Mouse (Mus musculus): ENCODE results near the gene Svop. TPM values are rescaled to one million over a fixed set of nuclear protein-coding genes. Genes with fewer than 3 reads are reported as not detected.
A peak's percentile ranks its signal among the peaks of the same experiment; 100 is the strongest.

The Svop gene
- total RNA-seq, 4 experiments from 2014 or later, result 160 to 171 (median 163) TPM

DNA sequence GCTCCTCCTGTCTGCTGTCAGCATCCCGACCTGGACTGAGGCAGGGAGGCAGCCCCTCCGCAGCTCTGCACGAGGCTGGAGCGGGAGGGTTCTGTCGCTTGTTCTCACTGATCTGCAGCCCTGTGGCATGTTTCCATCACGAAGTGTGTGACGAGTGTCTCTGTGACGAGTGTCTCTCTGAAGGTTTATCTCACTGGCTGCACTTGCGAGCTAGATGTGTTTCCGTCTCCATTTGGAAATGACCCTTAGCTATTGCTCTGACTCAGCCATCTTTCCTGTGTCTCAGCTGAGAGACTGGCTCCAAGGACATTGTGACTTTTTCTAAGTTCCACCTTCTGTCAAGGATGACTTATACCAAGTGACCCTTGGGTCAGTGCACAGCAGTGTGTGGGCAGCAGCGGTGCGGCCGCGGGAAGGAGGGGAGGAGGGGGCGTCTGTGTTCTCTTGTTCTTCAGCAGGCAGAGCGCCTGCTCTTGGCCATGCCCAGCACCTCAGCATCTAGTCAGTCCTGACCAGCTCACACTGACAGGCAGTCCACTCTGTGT, 15.1 kb upstream of the Svop start:
- DNase-seq (ENCODE audit: low spot score in 2 of 2), result no peak

DNA sequence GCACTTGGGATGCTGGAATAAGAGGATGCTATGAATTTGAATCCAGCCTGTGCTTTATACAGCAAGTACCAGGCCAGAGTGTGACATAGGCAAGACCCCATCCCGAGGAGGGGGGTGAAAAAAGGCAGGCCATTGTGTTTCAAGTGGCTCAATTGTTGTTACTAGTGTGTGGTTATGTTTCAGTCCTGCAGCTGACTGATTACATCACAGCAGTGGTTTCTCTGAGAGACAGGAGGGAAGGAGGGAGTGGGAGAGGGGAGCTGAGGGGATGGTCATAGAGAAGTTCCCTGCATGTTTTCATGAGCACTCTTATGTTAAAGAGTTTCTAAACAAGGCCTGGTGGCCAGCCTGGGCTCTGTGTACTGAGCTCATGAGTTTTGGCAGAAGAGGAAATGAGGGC, 11.4 kb upstream of the Svop start:
- DNase-seq (ENCODE audit: low spot score in 2 of 2), result peak in 1 of 2 experiments; percentile 57

DNA sequence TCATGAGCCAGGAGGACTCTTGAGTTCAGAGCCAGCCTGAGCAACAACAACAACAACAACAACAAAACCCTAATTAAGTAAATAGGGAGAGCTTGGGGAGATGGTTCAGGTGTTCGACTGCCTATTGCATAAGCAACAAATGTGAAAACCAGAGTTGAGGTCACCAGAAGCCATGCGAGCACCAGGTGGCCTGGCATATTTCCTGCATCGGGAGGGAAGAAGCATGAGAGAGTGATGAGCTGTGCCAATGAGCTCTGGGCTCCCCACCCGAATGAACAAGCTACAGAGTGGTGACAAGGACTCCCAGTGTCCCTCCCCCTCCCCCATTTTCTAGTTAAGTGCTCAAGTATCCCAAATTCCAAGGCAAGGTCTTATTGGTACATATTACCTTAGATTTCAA, 10.5 kb upstream of the Svop start:
- DNase-seq (ENCODE audit: low spot score in 2 of 2), result no peak

DNA sequence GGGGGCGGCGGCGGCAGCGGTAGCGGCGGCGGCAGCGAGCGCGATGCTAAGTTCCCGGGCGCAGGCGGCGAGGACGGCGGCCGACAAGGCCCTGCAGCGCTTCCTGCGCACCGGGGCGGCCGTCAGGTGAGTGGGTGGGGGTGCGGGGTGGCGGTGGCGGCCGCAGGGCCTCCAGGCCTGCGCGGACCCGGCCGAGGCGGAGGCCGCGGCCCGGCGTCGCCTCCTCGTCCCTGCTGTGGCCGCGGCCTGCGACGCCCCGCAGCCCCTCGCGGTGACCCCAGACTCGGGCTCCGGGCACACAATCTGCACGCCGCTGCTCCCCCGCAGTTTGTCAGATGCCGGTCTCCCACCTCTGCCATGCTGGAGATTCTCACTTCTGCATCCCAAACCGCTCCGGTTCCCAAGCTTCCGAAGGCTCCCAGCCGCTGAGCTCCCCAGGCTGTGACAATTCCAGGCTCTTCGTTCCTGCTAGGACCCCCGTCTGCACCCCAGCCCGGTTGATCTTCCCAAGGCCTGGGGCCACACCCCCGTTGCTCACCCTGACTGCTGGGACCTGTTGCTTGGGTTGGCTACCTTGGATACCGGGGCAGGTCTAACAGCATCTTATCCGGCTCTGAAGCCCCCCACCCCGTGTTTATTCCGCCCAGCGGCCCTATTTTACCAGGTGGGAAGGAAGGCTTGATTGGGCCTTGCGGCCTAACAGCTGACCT, 9.2 kb upstream of the Svop start:
- no peak for DNase-seq (ENCODE audit: low spot score in 2 of 2)

DNA sequence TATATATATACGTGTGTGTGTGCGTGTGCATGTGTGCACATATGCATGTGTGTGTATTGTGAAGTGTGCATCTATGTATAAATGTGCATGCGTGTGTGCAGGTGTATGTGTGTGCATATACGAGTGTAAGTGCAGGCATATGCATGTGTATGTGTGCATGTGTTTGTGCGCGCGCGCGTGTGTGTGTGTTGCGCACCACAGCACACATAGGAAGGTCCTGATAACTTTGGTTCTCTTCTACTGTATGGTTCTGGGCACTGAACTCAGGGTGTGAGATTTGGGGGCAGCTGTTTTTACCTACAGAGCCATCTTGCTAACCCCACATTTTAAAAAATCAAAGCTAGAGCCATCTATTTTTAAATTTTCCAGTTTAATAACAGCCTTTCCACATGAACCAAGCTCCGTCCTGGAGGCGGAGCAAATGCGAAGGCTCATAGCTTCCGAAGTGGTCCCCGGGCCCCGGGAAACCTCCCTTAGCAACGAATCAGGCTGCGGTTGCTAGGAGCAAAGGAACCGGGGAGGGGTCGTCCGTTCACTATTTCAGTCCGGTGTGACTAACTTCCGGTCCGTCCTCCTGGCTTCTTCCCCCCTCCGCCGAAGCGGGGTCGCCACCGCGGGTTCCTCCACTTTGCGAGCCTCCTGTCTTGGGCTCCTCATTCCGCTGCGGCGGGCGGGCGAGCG, 8.5 kb upstream of the Svop start:
- DNase-seq (ENCODE audit: low spot score in 2 of 2), result peak; percentile 91 to 98

DNA sequence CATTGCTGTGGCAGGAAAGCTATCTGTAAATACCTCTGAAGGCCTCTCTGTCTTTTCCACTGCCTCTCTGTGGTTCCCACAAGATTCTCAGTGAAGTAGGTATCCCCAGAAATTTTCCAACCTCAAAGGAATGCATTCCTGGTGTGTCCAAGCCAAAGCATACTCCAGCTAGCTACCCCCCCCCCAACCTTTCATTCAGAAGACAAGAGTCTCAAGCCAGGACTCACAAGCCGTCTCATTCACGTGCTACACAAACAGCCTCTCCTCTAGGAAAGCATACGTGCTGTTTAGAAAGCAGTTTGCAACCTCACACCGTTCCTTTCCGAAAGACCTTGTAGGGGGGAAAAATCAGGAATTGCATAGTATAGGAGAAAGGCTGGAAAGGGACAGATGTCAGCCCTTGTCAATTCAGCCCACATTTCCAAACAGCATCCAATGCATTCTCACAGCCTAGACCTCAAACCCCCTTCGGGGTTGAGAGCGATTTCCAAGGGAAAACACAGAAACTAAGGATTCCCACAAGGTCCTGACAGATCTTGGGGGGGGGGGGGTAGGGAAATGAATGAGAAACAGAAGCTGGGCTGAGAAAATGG, 853 bp downstream of the Svop start:
- no peak for DNase-seq (ENCODE audit: low spot score in 2 of 2)

DNA sequence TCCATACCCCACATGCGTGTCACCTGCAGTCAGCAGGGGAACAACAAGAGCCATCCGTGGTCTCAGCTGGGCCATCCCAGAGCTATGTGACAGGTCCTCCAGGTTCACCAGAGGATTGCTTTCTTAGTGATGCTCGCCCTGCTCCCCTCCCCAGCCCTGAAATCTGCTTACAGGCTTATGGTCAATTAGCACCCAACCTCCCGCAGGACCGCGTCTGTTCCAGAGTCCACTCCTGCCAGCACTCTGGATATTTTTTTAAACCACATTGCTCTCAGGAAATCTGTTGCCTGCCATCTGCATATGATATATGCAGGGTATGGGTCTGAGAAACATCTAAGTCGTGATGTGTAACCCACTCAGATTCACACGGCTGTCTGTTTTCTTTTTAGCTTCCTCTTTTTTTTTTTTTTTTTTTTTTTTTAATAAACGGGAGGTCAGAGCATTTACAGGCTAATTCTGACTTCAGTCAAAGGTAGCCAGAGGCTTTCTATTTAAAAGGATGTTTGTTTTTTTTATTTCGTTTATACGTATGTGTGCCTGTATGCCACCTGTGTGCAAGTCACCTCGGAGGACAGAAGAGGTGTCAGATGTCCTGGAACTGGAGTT, 3.4 kb downstream of the Svop start:
- peak in 1 of 2 experiments; percentile 58 for DNase-seq (ENCODE audit: low spot score in 2 of 2)

DNA sequence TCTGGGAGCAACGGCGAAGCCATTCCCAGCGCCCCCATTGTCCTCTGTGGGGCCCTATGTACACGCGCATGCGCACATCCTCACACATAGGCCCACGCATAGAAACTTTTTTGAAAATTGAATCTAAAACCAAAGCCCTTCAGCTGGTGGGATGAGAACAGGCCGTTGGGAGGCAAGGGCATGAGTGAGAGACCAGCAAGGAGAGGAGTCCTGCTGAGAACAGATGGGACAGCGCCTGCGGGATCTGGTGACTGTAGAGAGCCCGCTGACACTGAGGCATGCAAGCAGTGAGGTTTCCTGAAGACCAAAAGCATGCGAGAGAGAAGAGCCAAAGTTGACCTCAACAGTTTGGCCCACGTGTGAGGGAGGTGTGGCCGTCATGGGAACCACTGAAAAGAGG, 5.9 kb downstream of the Svop start:
- no peak for DNase-seq (ENCODE audit: low spot score in 2 of 2)

DNA sequence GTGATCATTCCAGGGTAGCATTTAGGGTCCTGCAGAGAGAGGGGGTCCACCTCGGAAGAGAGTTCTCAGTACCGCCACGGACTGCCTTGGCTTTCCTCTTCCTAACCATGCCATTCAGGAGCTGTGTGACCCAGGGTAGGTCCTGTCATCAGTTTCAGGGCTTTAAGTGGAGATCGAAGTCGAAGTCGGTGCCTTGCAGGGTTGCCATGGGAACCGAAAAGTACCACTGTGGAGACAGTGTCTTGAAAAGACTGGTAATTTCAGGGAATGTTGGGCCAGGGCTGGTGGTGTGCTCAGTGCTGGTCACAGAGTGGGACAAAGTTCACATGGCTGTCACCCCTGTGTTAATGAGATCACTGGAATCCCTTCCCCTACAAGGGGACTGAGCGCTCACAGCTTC, 14.4 kb downstream of the Svop start:
- DNase-seq (ENCODE audit: low spot score in 2 of 2), result no peak

DNA sequence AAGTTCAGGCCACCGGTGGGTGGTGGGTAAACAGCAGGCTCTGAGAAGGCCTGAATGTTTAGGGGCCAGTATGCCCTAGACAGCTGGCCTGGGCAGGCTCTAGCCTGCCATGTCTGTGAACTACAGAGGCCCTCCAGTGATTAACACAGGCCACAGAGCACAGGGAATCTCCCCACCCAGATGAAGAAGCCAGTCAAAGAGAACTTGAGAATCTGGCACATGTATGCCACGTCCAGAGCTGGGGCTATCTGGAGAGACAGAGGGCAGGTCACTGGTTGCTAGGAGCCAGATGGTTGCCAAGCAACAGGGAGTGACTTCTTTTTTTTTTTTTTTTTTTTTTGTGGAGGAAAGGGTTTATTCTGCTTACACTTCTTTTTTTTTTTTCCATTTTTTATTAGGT, 19.1 kb downstream of the Svop start:
- DNase-seq (ENCODE audit: low spot score in 2 of 2), result no peak

DNA sequence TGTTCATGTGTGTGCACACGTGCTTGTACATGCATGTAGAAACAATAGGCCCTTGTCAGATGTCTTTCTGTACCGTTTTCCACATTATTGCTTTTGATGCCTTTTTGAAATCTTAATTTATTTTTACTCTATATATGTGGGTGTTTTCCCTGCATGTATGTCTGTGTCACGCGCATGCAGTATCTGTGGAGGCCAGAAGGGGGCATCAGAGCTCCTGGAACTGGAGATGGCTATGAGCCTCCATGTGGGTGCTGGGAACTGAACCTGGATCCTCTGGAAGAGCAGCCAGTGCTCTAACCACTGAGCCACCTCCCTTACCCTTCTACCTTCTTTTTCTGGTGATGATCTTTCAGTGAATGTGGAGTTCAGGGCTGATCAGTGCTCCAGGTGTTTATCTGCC, 20.5 kb downstream of the Svop start:
- DNase-seq (ENCODE audit: low spot score in 2 of 2), result no peak

DNA sequence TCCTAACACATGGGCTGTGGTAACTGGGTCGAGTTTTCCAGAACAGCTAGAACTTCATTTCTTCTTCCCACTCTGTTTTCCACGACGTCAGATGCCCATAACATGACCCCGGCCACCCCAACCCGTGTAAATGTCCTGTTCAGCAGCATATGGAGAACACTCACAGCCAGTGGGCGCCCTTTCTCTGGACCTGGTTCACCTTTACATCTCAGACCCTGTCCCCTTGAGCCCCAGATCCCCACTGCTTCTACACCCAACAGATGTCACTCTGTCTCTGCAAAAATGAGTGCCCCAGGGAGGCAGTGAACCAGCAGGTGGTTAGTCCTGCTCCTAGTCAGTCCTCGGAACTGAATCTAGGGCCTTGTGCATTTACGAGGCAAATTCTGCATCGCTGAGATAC, 23.4 kb downstream of the Svop start:
- no peak for DNase-seq (ENCODE audit: low spot score in 2 of 2)

DNA sequence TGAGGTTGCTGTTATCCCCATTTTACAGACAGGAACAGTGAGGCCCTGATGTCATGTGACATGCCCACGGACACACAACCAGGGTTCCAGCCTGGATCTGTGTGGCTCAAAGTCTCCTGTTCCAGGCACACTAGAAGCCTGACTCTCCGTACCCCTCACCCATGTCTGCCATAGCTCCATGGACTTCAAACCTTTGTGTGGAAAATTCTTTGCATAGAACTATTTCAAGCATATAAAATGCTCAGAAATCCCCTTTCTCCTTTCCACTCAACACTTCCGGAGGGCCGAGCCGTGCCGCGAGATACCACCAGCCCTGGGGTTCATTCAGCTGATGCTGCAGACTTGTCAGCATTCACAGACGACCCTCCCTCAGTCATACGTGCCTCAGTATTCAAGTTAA, 23.8 kb downstream of the Svop start:
- DNase-seq (ENCODE audit: low spot score in 2 of 2), result no peak

DNA sequence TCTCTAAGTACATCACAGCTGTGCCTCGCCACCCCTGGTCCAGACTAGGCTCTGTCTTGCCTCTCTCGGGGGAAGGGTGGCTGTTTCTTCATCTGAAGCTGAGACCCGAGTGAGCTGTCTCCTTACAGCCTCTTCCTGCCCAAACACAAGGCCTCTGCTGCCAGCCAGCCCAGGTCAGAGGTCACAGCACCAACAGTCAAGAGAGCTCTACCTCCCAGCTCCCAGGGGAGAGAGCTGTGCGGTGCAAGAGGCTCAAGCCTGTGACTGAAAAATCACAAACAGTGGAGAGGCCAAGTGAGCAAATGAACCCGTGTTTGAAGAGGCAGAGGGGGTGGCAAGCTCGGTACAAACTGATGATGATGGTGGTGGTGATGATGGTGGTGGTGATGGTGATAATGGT, 24.8 kb downstream of the Svop start:
- DNase-seq (ENCODE audit: low spot score in 2 of 2), result no peak

DNA sequence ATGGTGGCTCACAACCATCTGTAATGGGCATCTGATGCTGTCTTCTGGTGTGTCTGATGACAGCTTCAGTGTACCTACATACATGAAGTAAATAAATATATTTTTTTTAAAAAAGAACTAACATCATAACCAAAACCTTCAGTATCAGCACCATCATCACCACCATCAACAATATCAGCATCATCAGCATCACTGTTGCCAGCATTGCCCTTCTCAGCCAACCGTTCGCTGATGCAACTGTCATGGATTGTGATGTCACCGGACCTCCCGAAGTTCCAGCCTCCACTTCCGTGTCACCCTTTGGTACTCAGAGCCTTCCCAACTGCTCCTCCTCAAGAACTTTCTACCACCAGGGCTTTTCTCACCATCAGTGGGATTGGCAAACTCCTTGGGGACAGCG, 26.2 kb downstream of the Svop start, which contains the start of gene Usp30:
Gene Usp30, plus strand, starts transcription at position 301 of the 400 bp plus-strand sequence.
- no peak for DNase-seq (ENCODE audit: low spot score in 2 of 2)

DNA sequence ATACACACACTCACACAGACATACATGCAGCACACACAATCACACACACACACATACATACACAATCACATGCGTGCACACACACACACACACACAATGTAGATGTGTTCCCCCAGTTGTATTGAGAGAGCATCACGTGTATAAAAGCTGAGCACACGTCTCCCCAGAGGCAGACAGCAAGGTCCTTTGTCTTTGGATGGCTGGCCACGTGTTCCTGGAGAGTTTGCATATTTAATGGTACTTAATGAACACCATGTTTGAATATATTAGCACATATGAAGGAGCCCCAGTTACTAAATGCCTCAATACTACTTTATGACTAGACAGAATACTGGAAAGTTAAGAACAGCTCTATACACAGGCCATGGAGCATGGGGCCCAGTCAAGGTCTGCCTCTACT, 27.4 kb downstream of the Svop start:
- DNase-seq (ENCODE audit: low spot score in 2 of 2), result no peak

DNA sequence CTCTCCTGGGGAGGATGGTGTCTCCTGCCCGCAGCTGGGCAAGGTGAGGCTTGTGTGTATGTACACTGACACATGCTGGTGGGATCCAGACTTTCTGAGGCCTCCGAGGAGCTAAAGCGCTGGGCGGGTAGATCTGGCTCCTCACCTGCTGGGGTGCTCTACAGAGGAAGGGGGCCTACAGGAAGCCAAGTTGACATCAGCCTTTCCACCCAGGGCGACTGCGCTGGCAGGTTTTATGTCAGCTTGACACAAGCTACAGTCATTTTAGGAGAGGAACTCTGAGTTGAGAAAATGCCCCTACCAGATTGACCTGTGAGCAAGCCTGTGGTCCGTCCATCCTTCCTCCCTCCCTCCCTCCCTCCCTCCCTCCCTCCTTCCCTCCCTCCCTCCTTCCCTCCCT, 29.7 kb downstream of the Svop start:
- no peak for DNase-seq (ENCODE audit: low spot score in 2 of 2)

DNA sequence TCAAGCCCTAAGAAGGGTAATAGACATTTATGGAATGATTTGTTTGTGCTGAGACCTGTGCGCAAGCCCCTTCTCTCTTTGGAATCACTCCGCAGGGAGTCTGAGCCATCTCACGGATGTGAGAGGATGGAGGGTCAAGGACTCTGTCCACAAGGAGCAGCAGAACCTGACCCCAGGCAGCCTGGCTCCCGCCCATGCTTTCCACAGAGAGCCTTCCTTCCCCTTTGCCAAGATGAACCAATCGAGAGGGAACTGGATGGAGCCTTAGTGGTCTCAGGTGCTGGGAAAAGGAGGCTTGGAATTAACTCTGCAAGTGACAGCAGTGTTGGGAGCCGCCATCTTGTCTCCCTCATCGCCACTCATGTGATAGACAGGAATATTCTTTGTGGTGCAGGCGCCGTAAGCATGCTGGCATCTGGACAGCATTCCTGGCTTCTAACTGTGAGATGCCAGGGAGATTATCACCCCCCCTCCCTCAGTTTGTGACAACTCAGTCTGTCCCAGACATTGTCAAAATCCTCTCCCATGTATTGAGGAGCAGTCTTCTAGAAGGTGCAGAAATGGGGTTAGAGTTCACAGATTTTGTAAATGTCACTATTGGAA, 34.1 kb downstream of the Svop start:
- DNase-seq (ENCODE audit: low spot score in 2 of 2), result no peak

DNA sequence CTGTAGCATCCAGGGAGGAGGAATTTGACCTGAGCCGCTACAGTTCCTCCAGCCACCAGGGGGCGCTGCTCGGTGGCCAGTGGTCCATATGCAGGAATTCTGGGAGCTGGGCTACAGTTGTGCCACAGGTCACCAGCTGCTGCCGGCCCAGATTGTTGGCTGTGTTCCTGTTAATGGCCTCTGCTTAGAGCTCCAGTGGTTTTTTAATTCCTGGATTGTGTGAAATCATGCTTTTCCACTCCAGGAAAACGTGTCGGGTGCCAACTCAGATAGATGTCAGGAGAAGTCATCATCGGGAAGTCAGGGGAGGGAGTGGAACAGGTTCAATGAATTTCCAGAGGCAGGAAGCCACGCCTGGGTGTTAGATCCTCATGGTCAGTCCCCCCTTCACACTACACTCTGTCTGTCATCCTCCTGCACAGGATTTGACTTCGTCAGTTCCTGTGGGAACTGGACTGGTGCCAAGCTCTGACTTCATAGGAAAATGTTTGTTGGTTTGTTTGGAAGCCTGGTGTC, 39.1 kb downstream of the Svop start:
- DNase-seq (ENCODE audit: low spot score in 2 of 2), result peak in 1 of 2 experiments; percentile 54

DNA sequence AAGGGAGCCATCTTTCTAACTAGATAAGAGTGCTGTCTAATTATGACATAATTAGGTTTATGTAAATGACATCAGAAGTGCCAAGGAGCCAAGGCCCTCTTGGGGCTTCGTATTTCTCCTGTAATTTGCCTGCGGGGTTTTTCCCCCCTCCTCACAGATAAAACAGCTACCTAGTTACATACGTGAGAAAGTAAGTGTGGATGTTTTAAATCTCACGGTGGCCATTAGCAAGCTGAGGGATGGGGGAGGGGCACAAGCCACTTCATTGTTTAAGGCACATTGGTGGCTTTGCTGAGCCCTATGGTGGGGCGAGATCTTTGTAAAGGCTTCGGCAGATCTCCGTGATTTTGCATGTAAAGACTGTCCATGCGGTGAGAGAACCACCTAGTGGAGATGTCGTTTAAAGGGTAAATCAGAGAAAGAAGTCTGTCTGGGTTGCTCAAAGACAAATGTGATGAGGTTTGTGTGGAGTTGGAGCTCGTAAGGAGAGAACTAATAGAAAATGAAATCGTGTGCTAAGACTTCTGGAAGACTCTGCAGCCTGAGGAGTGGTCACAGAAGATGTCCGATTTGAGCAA, 42.5 kb downstream of the Svop start:
- DNase-seq (ENCODE audit: low spot score in 2 of 2), result no peak

DNA sequence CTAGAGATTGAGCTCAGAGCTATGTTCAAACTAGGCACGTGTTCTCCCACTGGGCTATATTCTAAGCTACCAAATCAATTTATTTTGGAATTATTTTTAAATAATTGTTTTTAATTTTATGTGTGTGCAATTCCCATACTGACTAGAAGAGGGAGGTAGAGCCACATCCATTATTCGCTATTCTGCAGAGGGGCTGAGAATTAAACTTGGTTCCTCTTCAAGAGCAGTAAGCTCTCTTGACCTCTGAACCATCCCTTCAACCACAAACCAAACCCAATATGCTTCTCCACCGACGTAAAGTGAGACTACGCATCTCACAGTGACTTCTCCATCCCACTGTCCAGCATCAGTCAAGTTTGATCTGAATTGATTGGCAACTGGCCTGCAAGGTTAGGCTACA, 44.2 kb downstream of the Svop start:
- no peak for DNase-seq (ENCODE audit: low spot score in 2 of 2)

All from left cerebral cortex, adult 8-10 months (tissue).